Mouse (Mus musculus) intestine, postnatal 0 days (tissue): Measurements from ENCODE around the gene Clasp1. TPM values are rescaled to one million over a fixed set of nuclear protein-coding genes. Genes with fewer than 3 reads are reported as not detected.

ENCODE experiments used
- ATAC-seq: fragments of 200-750 bp; cut with Nextera tagmentation; 2 replicates; pipeline ENCODE4 v1.8.0; 2017; ENCODE audit warnings: mild to moderate bottlenecking, moderate TSS enrichment, moderate library complexity
- H3K27ac ChIP-seq: fragments of 300-500 bp; sonication (generic); 2 replicates; pipeline ENCODE4 v1.5.1; 2014; ENCODE audit warnings: mild to moderate bottlenecking, low read depth, low read length, moderate library complexity
- H3K27me3 ChIP-seq: fragments of 300-500 bp; sonication (generic); replicated peaks from 2 replicates; pipeline ENCODE4 v1.6.1; 2014; ENCODE audit warnings: low read length, mixed read lengths; ENCODE audit not compliant: control insufficient read depth, insufficient read depth
- H3K36me3 ChIP-seq: fragments of 300-500 bp; sonication (generic); 2 replicates; pipeline ENCODE4 v1.6.1; 2014; ENCODE audit warnings: mild to moderate bottlenecking, moderate library complexity; ENCODE audit not compliant: control insufficient read depth, insufficient read depth
- H3K4me1 ChIP-seq: fragments of 300-500 bp; sonication (generic); replicated peaks from 2 replicates; pipeline ENCODE4 v1.6.1; 2014; ENCODE audit warnings: antibody characterized with exemption, low read length, mixed read lengths; ENCODE audit not compliant: control insufficient read depth, insufficient read depth
- H3K4me2 ChIP-seq: fragments of 300-500 bp; sonication (generic); replicated peaks from 2 replicates; pipeline ENCODE4 v1.6.1; 2014; ENCODE audit warnings: low read depth, mild to moderate bottlenecking, moderate library complexity
- H3K4me3 ChIP-seq: fragments of 300-500 bp; sonication (generic); 2 replicates; pipeline ENCODE4 v1.5.1; 2014; ENCODE audit warnings: low read depth, low read length
- H3K9ac ChIP-seq: fragments of 300-500 bp; sonication (generic); 2 replicates; pipeline ENCODE4 v1.6.1; 2014; ENCODE audit warnings: mild to moderate bottlenecking, low read depth, low read length
- H3K9me3 ChIP-seq: fragments of 300-500 bp; sonication (generic); 2 replicates; pipeline ENCODE4 v1.6.1; 2016; ENCODE audit warnings: mixed run types; ENCODE audit not compliant: control insufficient read depth
- CTCF ChIP-seq: sonication (generic); IDR thresholded peaks from 2 replicates; pipeline ENCODE4 v1.5.1; 2016; ENCODE audit warnings: low read depth, mild to moderate bottlenecking, control low read depth, antibody characterized with exemption, moderate library complexity
- WGBS: fragments of 180-500 bp; shearing (Covaris S2); extraction: QIAGEN DNeasy Blood & Tissue Kit; methylation state at CpG from one replicate; pipeline ENCODE4 v1.1.7; 2014; 5-methylcytosine and 5-hydroxymethylcytosine counted together
- polyA plus RNA-seq: library from polyadenylated mRNA; unstranded; fragments of >200 nt; fragmentation: Nextera tagmentation; extraction: Ambion mirVana; gene quantifications from 2 replicates; pipeline ENCODE4 v1.2.1, GENCODE M21; 2015

Clasp1 gene
- polyA plus RNA-seq, 1 experiment from 2014 or later, result 8.7 TPM

- Histone ChIP-seq H3K27ac (0 out of 2 replicates have a peak overlapping the region, but pooled peaks have one; percentile 11), H3K4me3 (no peak overlapping the region), H3K4me2 (no peak overlapping the region), H3K27me3 (no peaks in the 10 kb centered on the region), H3K9me3 (no peaks in the 10 kb centered on the region), H3K4me1 (no peaks in the 10 kb centered on the region), H3K36me3 (peaks cover 3% of the 10 kb centered on the region; the same call in 1 of the 2 replicates), H3K9ac (no peak overlapping the region)
- 48% methylated on average over 4 of the region's 4 CpGs for WGBS
- TF ChIP-seq CTCF, result no peak
- no peak for ATAC-seq
Observed at GRCm38 (mm10) chr1:118479246-118479645, 90.4 kb downstream of the Clasp1 start.

DNA sequence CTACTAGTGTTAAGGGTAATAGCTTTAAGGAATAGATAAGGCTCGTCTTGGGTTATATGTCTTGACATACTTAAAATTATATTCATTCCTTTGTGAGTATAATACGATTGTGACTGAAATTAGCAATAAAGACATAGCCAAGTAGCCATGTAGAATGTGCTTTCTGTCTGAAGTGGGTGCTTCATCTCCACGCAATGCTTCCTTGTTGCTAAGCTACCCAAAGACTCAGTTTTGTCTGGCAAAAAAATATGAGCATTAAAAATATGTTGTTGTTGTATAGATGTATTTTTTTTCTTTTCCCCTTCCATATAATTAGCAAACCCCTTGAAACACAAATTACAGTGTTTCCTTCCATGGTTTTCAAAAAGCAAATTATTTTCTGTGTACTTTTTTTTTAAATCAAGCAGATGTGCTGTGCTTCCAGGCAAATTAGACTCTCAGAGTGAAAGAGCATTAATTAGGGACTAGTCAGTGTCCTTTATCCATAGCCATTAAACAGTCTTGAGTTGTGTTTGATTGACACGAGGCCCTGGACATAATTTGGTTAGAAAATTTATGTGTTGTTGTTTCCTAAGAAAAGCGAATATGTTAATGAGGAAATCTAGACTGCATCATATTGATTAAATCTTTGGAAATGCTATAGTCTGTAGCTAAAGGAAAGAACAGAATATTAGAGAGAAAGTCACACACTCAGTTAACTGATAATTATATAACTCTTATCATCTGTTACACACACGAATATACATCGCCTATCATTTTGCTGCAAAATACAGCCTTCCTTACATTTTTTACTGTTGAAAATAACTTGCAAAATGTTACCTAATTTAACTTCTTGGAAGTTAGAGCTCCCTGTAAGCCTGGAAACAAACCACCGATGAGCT lies 91.9 kb downstream of the Clasp1 start:
- H3K4me1 ChIP-seq, result no peaks in the 10 kb centered on the region
- no peak overlapping the region for H3K9ac ChIP-seq
- no peak overlapping the region for H3K27ac ChIP-seq
- H3K9me3 ChIP-seq, result no peaks in the 10 kb centered on the region
- H3K4me2 ChIP-seq, result no peak overlapping the region
- no peaks in the 10 kb centered on the region for H3K27me3 ChIP-seq
- no peak for ATAC-seq
- no peak for TF ChIP-seq CTCF
- WGBS, result 66% methylated on average over 8 of the region's 8 CpGs
- H3K36me3 ChIP-seq, result peaks cover 3% of the 10 kb centered on the region; the same call in 1 of the 2 replicates
- no peak overlapping the region for H3K4me3 ChIP-seq

DNA sequence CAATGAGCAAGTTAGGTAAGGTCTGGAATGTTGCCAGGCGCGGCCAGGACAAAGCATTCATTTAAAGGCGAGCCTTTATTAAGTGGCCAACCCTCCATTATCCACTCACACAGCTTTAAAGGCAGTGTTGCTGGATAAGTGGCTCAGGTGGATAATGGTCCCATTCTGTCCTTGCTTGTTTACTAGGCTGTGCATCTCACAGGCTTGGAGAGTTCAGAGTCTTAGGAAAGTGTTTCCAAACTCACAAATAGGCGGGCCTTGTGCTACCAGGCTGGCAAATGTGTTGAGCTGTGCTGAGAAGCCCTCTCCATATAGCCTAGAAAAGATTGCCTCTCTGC lies 92.5 kb downstream of the Clasp1 start:
- TF ChIP-seq CTCF, result no peak
- ATAC-seq, result no peak

DNA sequence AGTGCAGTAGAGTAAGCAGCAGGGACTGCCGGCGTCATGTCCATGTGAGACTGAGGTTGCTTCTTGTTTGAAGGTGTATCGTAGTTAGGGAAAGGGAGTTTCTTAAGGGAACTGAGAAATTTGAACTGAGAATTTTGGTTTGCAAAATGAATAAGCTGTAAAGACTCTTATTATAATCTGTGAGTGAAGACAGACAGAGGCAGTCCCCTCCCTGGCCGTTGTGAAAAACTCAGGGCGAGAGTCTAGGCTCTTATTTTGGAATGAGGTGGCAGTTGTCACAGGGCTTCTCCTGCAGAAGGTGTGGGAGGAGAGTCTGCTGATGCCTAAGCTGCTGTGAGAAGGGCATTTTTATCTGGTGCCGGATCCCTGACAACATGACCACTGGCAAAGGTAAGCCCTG lies 92.8 kb downstream of the Clasp1 start:
- 75% methylated on average over 6 of the region's 6 CpGs for WGBS
- Histone ChIP-seq H3K4me3 (no peak overlapping the region), H3K27me3 (no peaks in the 10 kb centered on the region), H3K36me3 (peaks cover 3% of the 10 kb centered on the region; the same call in 1 of the 2 replicates), H3K9ac (no peak overlapping the region), H3K4me2 (no peak overlapping the region), H3K4me1 (no peaks in the 10 kb centered on the region), H3K9me3 (no peaks in the 10 kb centered on the region), H3K27ac (no peak overlapping the region)
- ATAC-seq, result no peak
- TF ChIP-seq CTCF, result no peak

More for the DNA sequence above, 92.5 kb downstream of the Clasp1 start:
- Histone ChIP-seq H3K9me3 (no peaks in the 10 kb centered on the region), H3K36me3 (peaks cover 3% of the 10 kb centered on the region; the same call in 1 of the 2 replicates), H3K27me3 (no peaks in the 10 kb centered on the region), H3K4me1 (no peaks in the 10 kb centered on the region), H3K9ac (no peak overlapping the region), H3K27ac (no peak overlapping the region), H3K4me2 (no peak overlapping the region), H3K4me3 (no peak overlapping the region)
- WGBS, result 53% methylated on average over 4 of the region's 4 CpGs

DNA sequence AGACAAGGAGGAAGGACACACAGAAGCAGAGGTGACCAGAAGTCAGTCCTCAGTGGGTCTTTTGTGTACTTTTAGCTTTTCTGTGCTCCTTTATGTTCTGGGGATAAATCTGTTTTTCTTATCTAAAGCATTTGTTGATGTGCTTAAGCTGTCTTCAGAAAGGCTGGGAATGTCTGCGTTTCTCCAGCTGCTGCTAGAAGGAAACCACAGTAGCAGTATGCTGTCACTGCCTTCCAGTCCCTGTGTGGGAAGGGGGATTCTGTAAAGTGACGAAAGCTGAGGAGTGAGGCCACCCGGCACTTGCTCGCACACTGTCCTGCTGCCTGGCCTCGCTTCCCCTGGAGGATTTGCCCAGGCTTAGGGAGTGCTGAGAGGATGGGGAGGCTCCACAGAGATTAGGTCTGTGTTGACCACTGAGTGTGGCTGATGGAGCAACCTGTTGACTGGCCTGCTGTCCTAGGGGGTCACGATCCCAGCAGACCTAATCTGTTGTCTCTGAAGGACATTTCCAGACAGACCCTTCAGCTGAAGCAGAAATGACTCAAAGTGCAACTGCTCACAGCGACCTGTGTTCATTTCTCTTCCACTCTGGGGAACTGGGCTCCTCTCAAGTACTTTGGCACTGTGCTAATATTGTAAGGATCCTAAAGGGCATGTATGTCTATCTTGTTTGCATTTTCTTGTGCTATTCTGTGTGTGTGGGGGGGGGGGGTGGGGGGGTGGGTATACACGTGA lies 93.6 kb downstream of the Clasp1 start:
- no peaks in the 10 kb centered on the region for H3K27me3 ChIP-seq
- H3K9ac ChIP-seq, result no peak overlapping the region
- TF ChIP-seq CTCF, result no peak
- peaks cover 3% of the 10 kb centered on the region; the same call in 1 of the 2 replicates for H3K36me3 ChIP-seq
- no peak for ATAC-seq
- no peak overlapping the region for H3K27ac ChIP-seq
- WGBS, result 76% methylated on average over 8 of the region's 8 CpGs
- H3K9me3 ChIP-seq, result no peaks in the 10 kb centered on the region
- H3K4me3 ChIP-seq, result no peak overlapping the region
- H3K4me2 ChIP-seq, result no peak overlapping the region
- H3K4me1 ChIP-seq, result no peaks in the 10 kb centered on the region

DNA sequence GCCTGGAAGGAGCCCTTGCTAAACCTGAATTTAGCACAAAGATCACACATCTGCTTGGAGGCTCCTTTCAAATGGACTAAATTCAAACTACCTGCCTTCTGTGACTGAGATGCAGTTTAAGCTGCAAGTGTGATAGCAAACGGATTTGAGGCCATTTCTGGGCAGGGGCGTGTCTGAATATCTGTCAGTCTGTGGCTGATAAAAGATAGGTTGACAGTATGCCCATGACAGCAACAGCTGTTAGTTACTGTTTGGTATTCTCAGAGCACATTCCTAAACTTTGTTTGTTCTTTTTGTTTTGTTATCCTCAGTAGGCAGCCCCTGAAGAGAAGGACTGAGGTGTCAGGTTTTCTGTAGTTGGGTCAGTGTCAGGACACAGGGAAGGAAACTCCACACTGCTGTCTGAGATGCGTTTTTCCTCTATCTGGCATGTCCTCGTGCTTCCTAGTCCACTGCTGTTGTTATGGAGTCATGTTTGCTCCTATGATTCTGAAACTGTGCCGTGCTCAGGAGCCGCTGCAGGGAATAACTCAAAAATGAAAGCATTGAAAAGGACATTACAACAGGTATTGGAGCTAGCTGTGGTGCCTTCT lies 94.7 kb downstream of the Clasp1 start:
- H3K4me2 ChIP-seq, result no peak overlapping the region
- H3K27me3 ChIP-seq, result no peaks in the 10 kb centered on the region
- no peaks in the 10 kb centered on the region for H3K4me1 ChIP-seq
- H3K27ac ChIP-seq, result no peak overlapping the region
- H3K4me3 ChIP-seq, result no peak overlapping the region
- peaks cover 3% of the 10 kb centered on the region; the same call in 1 of the 2 replicates for H3K36me3 ChIP-seq
- WGBS, result 77% methylated on average over 6 of the region's 6 CpGs
- H3K9ac ChIP-seq, result no peak overlapping the region
- no peak for TF ChIP-seq CTCF
- H3K9me3 ChIP-seq, result no peaks in the 10 kb centered on the region
- ATAC-seq, result no peak
